In genomic region chr17:67722055-67722454, GRCm38 (mm10) we compare ENCODE assay signal across 26 mouse cellular contexts. TPM values are rescaled to one million over a fixed set of nuclear protein-coding genes. Genes with fewer than 3 reads are reported as not detected.
DNase-seq lines count a peak whose midpoint lies in the region; ATAC-seq and TF ChIP-seq lines count a peak whose summit lies in the region.
"Had no signal": no experiment of that assay in that cellular context is flagged by ENCODE, and none has a peak within 500 bp of the region (broad histone marks: within the 10 kb centered on the region; RNA-seq: fewer than 3 reads in every experiment).

No protein-coding gene starts in this region.

- ATAC-seq in forebrain, embryonic 14.5 days, result 0 out of 2 replicates have a peak, but pooled peaks have one; percentile 12
- no peak for ATAC-seq in forebrain, postnatal 0 days
- no peak for ATAC-seq in hindbrain, embryonic 11.5 days (ENCODE audit: low FRiP score)
- ATAC-seq: activated CD4-positive, CD25-positive, alpha-beta regulatory T cell, adult 4 months; CD4-positive, CD25-positive, alpha-beta regulatory T cell, adult 4 months; forebrain, embryonic 16.5 days; hindbrain, embryonic 16.5 days; intestine, embryonic 15.5 days had no signal

- peaks cover 10% of the 10 kb centered on the region for H3K4me1 ChIP-seq in forebrain, embryonic 14.5 days (ENCODE audit: control insufficient read depth, insufficient read depth, low read length)
- peaks cover 7% of the 10 kb centered on the region; the same call in 1 of the 2 replicates for H3K4me1 ChIP-seq in forebrain, postnatal 0 days (ENCODE audit: insufficient read depth)
- no peaks in the 10 kb centered on the region for H3K4me1 ChIP-seq in hindbrain, embryonic 11.5 days (replicated peaks; ENCODE audit: control insufficient read depth, insufficient read depth, low read length)
- H3K4me1 ChIP-seq: embryonic facial prominence, embryonic 12.5 days; embryonic facial prominence, embryonic 15.5 days had no signal

- H3K27ac ChIP-seq in forebrain, embryonic 14.5 days (ENCODE audit: low read depth, low read length), result no peak overlapping the region
- no peak overlapping the region for H3K27ac ChIP-seq in forebrain, postnatal 0 days (ENCODE audit: low read depth, low read length)
- H3K27ac ChIP-seq in hindbrain, embryonic 11.5 days (ENCODE audit: low read depth, low read length), result no peak overlapping the region
- H3K27ac ChIP-seq: embryonic facial prominence, embryonic 12.5 days; embryonic facial prominence, embryonic 15.5 days; gastrocnemius, adult 2 months; intestine, embryonic 15.5 days had no signal

- WGBS in forebrain, embryonic 14.5 days, result 7% methylated on average over 7 of the region's 7 CpGs
- WGBS in forebrain, postnatal 0 days, result 17% methylated on average over 7 of the region's 7 CpGs
- WGBS in hindbrain, embryonic 11.5 days, result 75% methylated on average over 7 of the region's 7 CpGs

- DNase-seq in forebrain, embryonic 14.5 days (ENCODE audit: low spot score), result peak; percentile 43
- no peak for DNase-seq in forebrain, postnatal 0 days
- peak; percentile 24 for DNase-seq in Muller cell, postnatal 12 days (ENCODE audit: inconsistent ontology term)
- peak; percentile 69 for DNase-seq in brain, embryonic 14.5 days (ENCODE audit: low read depth)
- no peak for DNase-seq in hindbrain, embryonic 11.5 days (ENCODE audit: low spot score)
- DNase-seq in embryo, embryonic 10 days (ENCODE audit: low spot score), result no peak
- DNase-seq: adrenal gland, adult 8-10 months; adrenal gland, postnatal 25 days; cerebellum, adult 18-20 months; cerebellum, adult 9-10 months; cerebellum, postnatal 14 days; gastrocnemius, adult 2 months; gastrocnemius, postnatal 14 days; heart, adult 11 months had no signal

- H3K27me3 ChIP-seq in forebrain, embryonic 14.5 days (replicated peaks; ENCODE audit: control insufficient read depth, insufficient read depth, low read length), result no peaks in the 10 kb centered on the region
- no peaks in the 10 kb centered on the region for H3K27me3 ChIP-seq in forebrain, postnatal 0 days (ENCODE audit: insufficient read depth, low read length)
- H3K27me3 ChIP-seq in hindbrain, embryonic 11.5 days (ENCODE audit: control insufficient read depth, insufficient read depth, low read length), result no peaks in the 10 kb centered on the region
- H3K27me3 ChIP-seq: embryonic facial prominence, embryonic 12.5 days; embryonic facial prominence, embryonic 15.5 days; hindbrain, embryonic 13.5 days; intestine, embryonic 15.5 days had no signal

- no peaks in the 10 kb centered on the region for H3K36me3 ChIP-seq in forebrain, embryonic 14.5 days (ENCODE audit: control insufficient read depth, insufficient read depth, low read length)
- no peaks in the 10 kb centered on the region for H3K36me3 ChIP-seq in forebrain, postnatal 0 days (ENCODE audit: insufficient read depth)
- no peaks in the 10 kb centered on the region for H3K36me3 ChIP-seq in hindbrain, embryonic 11.5 days (ENCODE audit: control insufficient read depth, insufficient read depth, low read length)
- H3K36me3 ChIP-seq: embryonic facial prominence, embryonic 12.5 days; embryonic facial prominence, embryonic 15.5 days; intestine, embryonic 15.5 days had no signal

- no peak overlapping the region for H3K4me2 ChIP-seq in forebrain, embryonic 14.5 days (ENCODE audit: low read length)
- H3K4me2 ChIP-seq in forebrain, postnatal 0 days (ENCODE audit: low read depth), result no peak overlapping the region
- no peak overlapping the region for H3K4me2 ChIP-seq in hindbrain, embryonic 11.5 days (replicated peaks; ENCODE audit: low read depth, low read length)
- H3K4me2 ChIP-seq: embryonic facial prominence, embryonic 12.5 days; embryonic facial prominence, embryonic 15.5 days; heart, embryonic 11.5 days; hindbrain, embryonic 13.5 days; intestine, embryonic 15.5 days had no signal

- H3K4me3 ChIP-seq in forebrain, embryonic 14.5 days (ENCODE audit: low read depth, low read length), result no peak overlapping the region
- no peak overlapping the region for H3K4me3 ChIP-seq in forebrain, postnatal 0 days (ENCODE audit: low read depth, low read length)
- no peak overlapping the region for H3K4me3 ChIP-seq in hindbrain, embryonic 11.5 days (ENCODE audit: low read depth, low read length)
- H3K4me3 ChIP-seq: embryonic facial prominence, embryonic 12.5 days; embryonic facial prominence, embryonic 15.5 days; gastrocnemius, adult 2 months; hindbrain, embryonic 13.5 days; intestine, embryonic 15.5 days had no signal

- TF ChIP-seq CTCF in forebrain, postnatal 0 days (IDR thresholded peaks at IDR 0.05; ENCODE audit: low read depth), result no peak
- no peak for TF ChIP-seq CTCF in brain, embryonic 14.5 days (IDR thresholded peaks at IDR 0.05; ENCODE audit: borderline replicate concordance, extremely low read depth, insufficient read depth, insufficient read length)

- no peaks in the 10 kb centered on the region for H3K9me3 ChIP-seq in forebrain, embryonic 14.5 days (replicated peaks; ENCODE audit: control insufficient read depth, low read length)
- H3K9me3 ChIP-seq in forebrain, postnatal 0 days (ENCODE audit: low read length), result no peaks in the 10 kb centered on the region
- H3K9me3 ChIP-seq in hindbrain, embryonic 11.5 days (ENCODE audit: control insufficient read depth, low read length), result no peaks in the 10 kb centered on the region
- H3K9me3 ChIP-seq: embryonic facial prominence, embryonic 12.5 days; embryonic facial prominence, embryonic 15.5 days; hindbrain, embryonic 13.5 days; intestine, embryonic 15.5 days had no signal

- H3K9ac ChIP-seq in forebrain, embryonic 14.5 days (ENCODE audit: low read length), result no peak overlapping the region
- no peak overlapping the region for H3K9ac ChIP-seq in forebrain, postnatal 0 days
- H3K9ac ChIP-seq in hindbrain, embryonic 11.5 days (ENCODE audit: low read depth, low read length), result no peak overlapping the region
- H3K9ac ChIP-seq: embryonic facial prominence, embryonic 12.5 days; embryonic facial prominence, embryonic 15.5 days; hindbrain, embryonic 13.5 days; intestine, embryonic 15.5 days had no signal

- no peak for TF ChIP-seq POLR2A in brain, embryonic 14.5 days (IDR thresholded peaks at IDR 0.05; ENCODE audit: borderline replicate concordance, extremely low read depth, insufficient read depth, insufficient read length, poor library complexity, severe bottlenecking)

RNA-seq across cellular contexts. Expression of gene Lama1, which starts 25.0 kb away (rescaled TPM):
- 5.4 and 6.6 TPM in 2 replicates for polyA plus RNA-seq in forebrain, embryonic 14.5 days (2014; fragmentation: Nextera tagmentation; extraction: Ambion mirVana)
- total RNA-seq in forebrain, postnatal 0 days (2014; rRNA removed), result 9.6 and 21.2 TPM in 2 replicates
- 1.8 and 2.9 TPM in 2 replicates for polyA plus RNA-seq in forebrain, postnatal 0 days (2015; fragmentation: Nextera tagmentation; extraction: Ambion mirVana)
- polyA plus RNA-seq in brain, embryonic 14.5 days (2012; rRNA removed), result 10.5 and 14.0 TPM in 2 replicates
- polyA plus RNA-seq in hindbrain, embryonic 11.5 days (2014; fragmentation: Nextera tagmentation; extraction: Ambion mirVana), result 15.5 and 22.1 TPM in 2 replicates
- total RNA-seq: hematopoietic stem cell, adult 5-6 weeks; MEL had no signal
- polyA plus RNA-seq: activated CD4-positive, CD25-positive, alpha-beta regulatory T cell, adult 4 months; C2C12 had no signal

Comparison
In these comparisons a context has a peak if more than half of its experiments do, and no peak if none do; other contexts are left out.
1. DNase-seq: peak in forebrain, embryonic 14.5 days (single experiment), Muller cell, postnatal 12 days (single experiment) and brain, embryonic 14.5 days (single experiment); none in forebrain, postnatal 0 days (single experiment), hindbrain, embryonic 11.5 days (single experiment) and embryo, embryonic 10 days (single experiment).